Mouse (Mus musculus): Measurements from ENCODE around the gene Trpm5.

DNA sequence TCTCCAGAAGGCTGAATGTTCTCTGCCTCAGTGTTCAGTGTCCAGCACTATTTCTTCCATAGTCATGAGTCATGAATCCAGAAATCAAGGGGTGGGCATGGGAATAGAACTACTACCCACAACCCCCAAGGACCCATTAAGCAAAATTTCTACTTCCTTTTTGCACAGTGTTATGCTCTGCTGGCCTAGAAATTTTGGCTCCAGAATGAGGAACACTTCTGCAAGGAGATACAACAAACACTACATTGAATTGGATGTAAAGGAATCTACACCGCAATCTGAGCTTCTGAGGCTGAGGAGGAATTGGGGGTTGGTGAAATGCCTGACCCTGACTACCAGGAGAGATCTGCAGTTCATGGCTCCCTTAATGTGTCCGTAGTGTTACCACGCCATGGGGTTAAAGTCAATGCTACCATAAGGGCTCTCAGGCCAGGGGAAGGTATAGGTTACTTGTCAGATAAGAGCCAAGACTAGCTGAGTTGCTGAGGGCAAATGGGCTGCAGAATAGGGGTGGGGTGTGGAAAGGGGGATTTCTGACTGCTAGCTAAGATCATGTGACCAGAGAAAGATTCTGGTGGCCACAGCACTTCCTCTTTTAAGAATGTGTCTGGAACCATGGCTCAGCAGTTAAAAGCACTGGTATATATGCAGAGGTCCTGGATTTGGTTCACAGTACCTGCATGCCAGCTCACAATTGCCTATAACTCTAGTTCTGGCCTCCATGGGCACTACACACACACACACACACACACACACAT is 56.1 kb downstream of the Trpm5 start:
- no peak for TF ChIP-seq CTCF (IDR thresholded peaks at IDR 0.05; ENCODE audit: extremely low read depth, insufficient read length, insufficient replicate concordance, low read depth, low read length)
- no peak for TF ChIP-seq POLR2A (IDR thresholded peaks at IDR 0.05; ENCODE audit: low read depth, low read length)

Data from small intestine, adult 2 months (tissue).